Mouse (Mus musculus) midbrain, embryonic 16.5 days (tissue): ENCODE measurements at regions not wholly inside any gene's neighbourhood (a gene's known extent, or its start where the extent isn't known, plus 50 kb on each side); places are given as distances from the start of the nearest gene placed in this dataset.
A peak's percentile ranks its signal among the peaks of the same experiment; 100 is the strongest.

ENCODE experiments used
- ATAC-seq: fragments of 200-750 bp; cut with Nextera tagmentation; 2 replicates; pipeline ENCODE4 v1.8.0; 2017; ENCODE audit warnings: moderate TSS enrichment
- H3K27ac ChIP-seq: fragments of 300-500 bp; sonication (generic); 2 replicates; pipeline ENCODE4 v1.5.1; 2014; ENCODE audit warnings: mild to moderate bottlenecking, low read length, mixed read lengths
- H3K27me3 ChIP-seq: fragments of 300-500 bp; sonication (generic); 2 replicates; pipeline ENCODE4 v1.6.1; 2014; ENCODE audit warnings: low read depth, low read length, mixed read lengths; ENCODE audit not compliant: control insufficient read depth, insufficient read depth
- H3K36me3 ChIP-seq: fragments of 300-500 bp; sonication (generic); 2 replicates; pipeline ENCODE4 v1.6.1; 2014; ENCODE audit warnings: mild to moderate bottlenecking, low read length, moderate library complexity, mixed read lengths; ENCODE audit not compliant: control insufficient read depth, insufficient read depth
- H3K4me1 ChIP-seq: fragments of 300-500 bp; sonication (generic); 2 replicates; pipeline ENCODE4 v1.6.1; 2014; ENCODE audit warnings: mild to moderate bottlenecking, low read length, mixed read lengths; ENCODE audit not compliant: control insufficient read depth, insufficient read depth
- H3K4me2 ChIP-seq: fragments of 300-500 bp; sonication (generic); 2 replicates; pipeline ENCODE4 v1.6.1; 2014; ENCODE audit warnings: mild to moderate bottlenecking, low read length, mixed read lengths
- H3K4me3 ChIP-seq: fragments of 300-500 bp; sonication (generic); 2 replicates; pipeline ENCODE4 v1.5.1; 2014; ENCODE audit warnings: low read depth, mild to moderate bottlenecking, low read length, moderate library complexity, mixed read lengths
- H3K9ac ChIP-seq: fragments of 300-500 bp; sonication (generic); 2 replicates; pipeline ENCODE4 v1.6.1; 2014; ENCODE audit warnings: low read depth, low read length, mixed read lengths
- H3K9me3 ChIP-seq: fragments of 300-500 bp; sonication (generic); replicated peaks from 2 replicates; pipeline ENCODE4 v1.6.1; 2014; ENCODE audit warnings: mild to moderate bottlenecking, low read length, mixed read lengths; ENCODE audit not compliant: control insufficient read depth, poor library complexity, severe bottlenecking
- WGBS: fragments of 180-500 bp; shearing (Covaris S2); extraction: QIAGEN DNeasy Blood & Tissue Kit; methylation state at CpG from one replicate; pipeline ENCODE4 v1.1.7; 2014; 5-methylcytosine and 5-hydroxymethylcytosine counted together

- H3K4me2 ChIP-seq: no peak overlapping the region
- H3K4me3 ChIP-seq: no peak overlapping the region
- no peaks in the 10 kb centered on the region for H3K4me1 ChIP-seq
- H3K9me3 ChIP-seq: peaks cover 5% of the 10 kb centered on the region; the same call in 1 of the 2 replicates
- no peaks in the 10 kb centered on the region for H3K27me3 ChIP-seq
- no peak for ATAC-seq
- no peaks in the 10 kb centered on the region for H3K36me3 ChIP-seq
- H3K9ac ChIP-seq: no peak overlapping the region
- H3K27ac ChIP-seq: no peak overlapping the region
- 82% methylated on average over 1 of the region's 1 CpGs for WGBS
Observed at GRCm38 (mm10) chr14:9296145-9296544, 630.1 kb upstream of the 4930452B06Rik start.

GRCm38 (mm10) chr14:9294555-9294954, 628.5 kb upstream of the 4930452B06Rik start:
- no peak overlapping the region for H3K4me3 ChIP-seq
- H3K4me1 ChIP-seq: no peaks in the 10 kb centered on the region
- H3K36me3 ChIP-seq: no peaks in the 10 kb centered on the region
- no peak overlapping the region for H3K4me2 ChIP-seq
- WGBS: 82% methylated on average over 2 of the region's 2 CpGs
- no peak overlapping the region for H3K9ac ChIP-seq
- ATAC-seq: no peak
- H3K27ac ChIP-seq: no peak overlapping the region
- H3K9me3 ChIP-seq: no peaks in the 10 kb centered on the region
- H3K27me3 ChIP-seq: no peaks in the 10 kb centered on the region

- ATAC-seq: no peak
Observed at GRCm38 (mm10) chr14:9288103-9288502, 622.1 kb upstream of the 4930452B06Rik start.

GRCm38 (mm10) chr14:9285606-9286002, 619.6 kb upstream of the 4930452B06Rik start:
- WGBS: 97% methylated on average over 7 of the region's 7 CpGs
- no peak overlapping the region for H3K4me3 ChIP-seq
- H3K36me3 ChIP-seq: no peaks in the 10 kb centered on the region
- ATAC-seq: peak; percentile 25; the same call in 1 of the 2 replicates
- no peak overlapping the region for H3K4me2 ChIP-seq
- H3K27ac ChIP-seq: no peak overlapping the region
- no peak overlapping the region for H3K9ac ChIP-seq
- no peaks in the 10 kb centered on the region for H3K27me3 ChIP-seq
- no peaks in the 10 kb centered on the region for H3K9me3 ChIP-seq
- H3K4me1 ChIP-seq: 0 out of 2 replicates have a peak, but pooled peaks cover 3% of the 10 kb centered on the region

More at GRCm38 (mm10) chr14:9288103-9288502, 622.1 kb upstream of the 4930452B06Rik start:
- no peak overlapping the region for H3K27ac ChIP-seq
- H3K4me1 ChIP-seq: 0 out of 2 replicates have a peak, but pooled peaks cover 3% of the 10 kb centered on the region
- H3K27me3 ChIP-seq: no peaks in the 10 kb centered on the region
- H3K4me3 ChIP-seq: no peak overlapping the region
- no peaks in the 10 kb centered on the region for H3K36me3 ChIP-seq
- H3K9ac ChIP-seq: no peak overlapping the region
- H3K4me2 ChIP-seq: no peak overlapping the region
- no peaks in the 10 kb centered on the region for H3K9me3 ChIP-seq
- 79% methylated on average over 1 of the region's 1 CpGs for WGBS

GRCm38 (mm10) chr14:9284976-9285605, 619.1 kb upstream of the 4930452B06Rik start:
- 86% methylated on average over 2 of the region's 2 CpGs for WGBS
- no peaks in the 10 kb centered on the region for H3K36me3 ChIP-seq
- no peak overlapping the region for H3K4me3 ChIP-seq
- H3K4me1 ChIP-seq: 0 out of 2 replicates have a peak, but pooled peaks cover 3% of the 10 kb centered on the region
- ATAC-seq: peak; percentile 60; the same call in 1 of the 2 replicates
- H3K4me2 ChIP-seq: no peak overlapping the region
- H3K27ac ChIP-seq: no peak overlapping the region
- no peaks in the 10 kb centered on the region for H3K9me3 ChIP-seq
- no peaks in the 10 kb centered on the region for H3K27me3 ChIP-seq
- H3K9ac ChIP-seq: no peak overlapping the region

GRCm38 (mm10) chr14:9267282-9268091, 601.4 kb upstream of the 4930452B06Rik start:
- Histone ChIP-seq H3K4me2 (no peak overlapping the region), H3K36me3 (no peaks in the 10 kb centered on the region), H3K9ac (no peak overlapping the region), H3K27me3 (no peaks in the 10 kb centered on the region), H3K4me1 (no peaks in the 10 kb centered on the region), H3K9me3 (no peaks in the 10 kb centered on the region), H3K27ac (no peak overlapping the region), H3K4me3 (no peak overlapping the region)
- 0 out of 2 replicates have a peak, but pooled peaks have one; percentile 5 for ATAC-seq
- WGBS: 76% methylated on average over 14 of the region's 14 CpGs

GRCm38 (mm10) chr14:9252017-9252416, 586.0 kb upstream of the 4930452B06Rik start:
- 58% methylated on average over 1 of the region's 1 CpGs for WGBS

GRCm38 (mm10) chr14:9245266-9245665, 579.2 kb upstream of the 4930452B06Rik start:
- Histone ChIP-seq H3K9me3 (no peaks in the 10 kb centered on the region), H3K4me3 (no peak overlapping the region), H3K27ac (no peak overlapping the region), H3K36me3 (no peaks in the 10 kb centered on the region), H3K4me2 (no peak overlapping the region), H3K9ac (no peak overlapping the region), H3K4me1 (no peaks in the 10 kb centered on the region), H3K27me3 (no peaks in the 10 kb centered on the region)
- ATAC-seq: no peak
- WGBS: 47% methylated on average over 1 of the region's 1 CpGs

More at GRCm38 (mm10) chr14:9252017-9252416, 586.0 kb upstream of the 4930452B06Rik start:
- no peak overlapping the region for H3K27ac ChIP-seq
- H3K4me3 ChIP-seq: no peak overlapping the region
- no peaks in the 10 kb centered on the region for H3K4me1 ChIP-seq
- no peaks in the 10 kb centered on the region for H3K36me3 ChIP-seq
- H3K9me3 ChIP-seq: no peaks in the 10 kb centered on the region
- H3K27me3 ChIP-seq: no peaks in the 10 kb centered on the region
- no peak for ATAC-seq
- no peak overlapping the region for H3K9ac ChIP-seq
- H3K4me2 ChIP-seq: no peak overlapping the region

- Histone ChIP-seq H3K36me3 (no peaks in the 10 kb centered on the region), H3K4me1 (no peaks in the 10 kb centered on the region), H3K4me3 (no peak overlapping the region), H3K9ac (no peak overlapping the region), H3K27ac (no peak overlapping the region), H3K9me3 (no peaks in the 10 kb centered on the region), H3K27me3 (no peaks in the 10 kb centered on the region), H3K4me2 (no peak overlapping the region)
- no peak for ATAC-seq
Observed at GRCm38 (mm10) chr14:9243336-9243735, 577.3 kb upstream of the 4930452B06Rik start.
